17 mouse cellular contexts compared by ENCODE assay signal in genomic region chr17:80661896-80662295, GRCm38 (mm10).
DNase-seq lines count a peak whose midpoint lies in the region; ATAC-seq lines count a peak whose summit lies in the region.
"Had no signal": no experiment of that assay in that cellular context is flagged by ENCODE, and none has a peak within 500 bp of the region (broad histone marks: within the 10 kb centered on the region; RNA-seq: fewer than 3 reads in every experiment).

No protein-coding gene starts in this region.

- H3K4me3 ChIP-seq in hindbrain, embryonic 13.5 days: no peak overlapping the region
- no peak overlapping the region for H3K4me3 ChIP-seq in hindbrain, embryonic 11.5 days (ENCODE audit: low read depth, low read length)
- no peak overlapping the region for H3K4me3 ChIP-seq in midbrain, embryonic 14.5 days (replicated peaks; ENCODE audit: low read depth, low read length)
- H3K4me3 ChIP-seq: embryonic facial prominence, embryonic 10.5 days; forebrain, embryonic 13.5 days; heart, embryonic 13.5 days; hindbrain, embryonic 12.5 days had no signal

- no peak overlapping the region for H3K4me2 ChIP-seq in hindbrain, embryonic 13.5 days
- no peak overlapping the region for H3K4me2 ChIP-seq in hindbrain, embryonic 11.5 days (replicated peaks; ENCODE audit: low read depth, low read length)
- no peak overlapping the region for H3K4me2 ChIP-seq in midbrain, embryonic 14.5 days (ENCODE audit: low read length)
- H3K4me2 ChIP-seq: forebrain, embryonic 13.5 days; heart, embryonic 13.5 days; hindbrain, embryonic 12.5 days had no signal

- H3K27ac ChIP-seq in hindbrain, embryonic 13.5 days: peak overlapping the region; percentile 30
- H3K27ac ChIP-seq in hindbrain, embryonic 11.5 days (ENCODE audit: low read depth, low read length): no peak overlapping the region
- no peak overlapping the region for H3K27ac ChIP-seq in midbrain, embryonic 14.5 days (replicated peaks; ENCODE audit: low read depth, low read length)
- H3K27ac ChIP-seq: embryonic facial prominence, embryonic 10.5 days; heart, embryonic 13.5 days; hindbrain, postnatal 0 days had no signal

- no peak overlapping the region for H3K9ac ChIP-seq in hindbrain, embryonic 13.5 days
- no peak overlapping the region for H3K9ac ChIP-seq in hindbrain, embryonic 11.5 days (ENCODE audit: low read depth, low read length)
- H3K9ac ChIP-seq in midbrain, embryonic 14.5 days (replicated peaks; ENCODE audit: low read length): no peak overlapping the region
- H3K9ac ChIP-seq: forebrain, embryonic 13.5 days; forebrain, postnatal 0 days; heart, embryonic 13.5 days; hindbrain, embryonic 12.5 days had no signal

- peak; percentile 52 for DNase-seq in gastrocnemius, adult 18-20 months (ENCODE audit: low spot score)
- no peak for DNase-seq in gastrocnemius, postnatal 4 days (ENCODE audit: low spot score in 2 of 2)
- DNase-seq in hindbrain, embryonic 11.5 days (ENCODE audit: low spot score): no peak
- DNase-seq in Muller cell, postnatal 12 days (ENCODE audit: inconsistent ontology term): peak; percentile 83
- peak; percentile 68 for DNase-seq in skeletal muscle tissue, adult 2 months (ENCODE audit: low read depth, low spot score)
- no peak for DNase-seq in midbrain, embryonic 14.5 days
- DNase-seq: adrenal gland, postnatal 14 days; forebrain, postnatal 0 days; heart, postnatal 36 days had no signal

- H3K9me3 ChIP-seq in hindbrain, embryonic 13.5 days: no peaks in the 10 kb centered on the region
- H3K9me3 ChIP-seq in hindbrain, embryonic 11.5 days (ENCODE audit: control insufficient read depth, low read length): no peaks in the 10 kb centered on the region
- no peaks in the 10 kb centered on the region for H3K9me3 ChIP-seq in midbrain, embryonic 14.5 days (ENCODE audit: control insufficient read depth, low read length)
- H3K9me3 ChIP-seq: embryonic facial prominence, embryonic 10.5 days; forebrain, embryonic 13.5 days; heart, embryonic 13.5 days; hindbrain, embryonic 12.5 days had no signal

- 0 out of 2 replicates have a peak, but pooled peaks cover 4% of the 10 kb centered on the region for H3K36me3 ChIP-seq in hindbrain, embryonic 13.5 days
- no peaks in the 10 kb centered on the region for H3K36me3 ChIP-seq in hindbrain, embryonic 11.5 days (ENCODE audit: control insufficient read depth, insufficient read depth, low read length)
- no peaks in the 10 kb centered on the region; the same call in 1 of the 2 replicates for H3K36me3 ChIP-seq in midbrain, embryonic 14.5 days (ENCODE audit: control insufficient read depth, insufficient read depth, low read length)
- H3K36me3 ChIP-seq: hindbrain, embryonic 12.5 days had no signal

- no peak for ATAC-seq in hindbrain, embryonic 13.5 days (ENCODE audit: low FRiP score)
- no peak for ATAC-seq in hindbrain, embryonic 11.5 days (ENCODE audit: low FRiP score)
- no peak for ATAC-seq in midbrain, embryonic 14.5 days (ENCODE audit: low FRiP score, low TSS enrichment)
- ATAC-seq: activated CD4-positive, CD25-positive, alpha-beta regulatory T cell, adult 4 months; forebrain, embryonic 13.5 days; forebrain, postnatal 0 days; hindbrain, postnatal 0 days; Patski had no signal

- WGBS in hindbrain, embryonic 13.5 days: 76% methylated on average over 3 of the region's 3 CpGs
- WGBS in hindbrain, embryonic 11.5 days: 74% methylated on average over 3 of the region's 3 CpGs
- 77% methylated on average over 3 of the region's 3 CpGs for WGBS in midbrain, embryonic 14.5 days

- no peaks in the 10 kb centered on the region for H3K27me3 ChIP-seq in hindbrain, embryonic 13.5 days
- H3K27me3 ChIP-seq in hindbrain, embryonic 11.5 days (ENCODE audit: control insufficient read depth, insufficient read depth, low read length): no peaks in the 10 kb centered on the region
- H3K27me3 ChIP-seq in midbrain, embryonic 14.5 days (ENCODE audit: control insufficient read depth, insufficient read depth, low read length): no peaks in the 10 kb centered on the region
- H3K27me3 ChIP-seq: forebrain, embryonic 13.5 days; heart, embryonic 13.5 days; hindbrain, embryonic 12.5 days; Patski had no signal

- peaks cover 31% of the 10 kb centered on the region for H3K4me1 ChIP-seq in hindbrain, embryonic 13.5 days (replicated peaks)
- H3K4me1 ChIP-seq in hindbrain, embryonic 11.5 days (replicated peaks; ENCODE audit: control insufficient read depth, insufficient read depth, low read length): no peaks in the 10 kb centered on the region
- H3K4me1 ChIP-seq in midbrain, embryonic 14.5 days (ENCODE audit: control insufficient read depth, insufficient read depth, low read length): peaks cover 6% of the 10 kb centered on the region; the same call in 1 of the 2 replicates

Comparison
In these comparisons a context has a peak if more than half of its experiments do, and no peak if none do; other contexts are left out.
1. DNase-seq: peak in gastrocnemius, adult 18-20 months (single experiment), Muller cell, postnatal 12 days (single experiment) and skeletal muscle tissue, adult 2 months (single experiment); none in gastrocnemius, postnatal 4 days (0 of 2), hindbrain, embryonic 11.5 days (single experiment) and midbrain, embryonic 14.5 days (single experiment).